Mouse (Mus musculus) neural tube, embryonic 10.5 days (tissue): ENCODE data around the gene Ptges.
"Not testable (repeated sequence)": the region's sequence is repeated elsewhere in the genome, so short reads cannot be mapped to it uniquely, and the experiment has no call there.

Experiments used
- DNase-seq: peaks from one replicate; pipeline ENCODE4 v3.0.0-alpha.2; 2017; ENCODE audit warnings: low spot score; ENCODE audit errors: extremely low spot score

The Ptges gene

GRCm38 (mm10) chr2:30929483-30930045, at the start of gene Ptges:
TSS of gene Ptges (minus strand) at chr2:30929863.
- peak; percentile 64 for DNase-seq

- peak; percentile 90 for DNase-seq
Measured at GRCm38 (mm10) chr2:30967352-30968327, 38.0 kb upstream of the Ptges start, which contains the start of gene Tor1a. TSS of gene Tor1a (minus strand) at chr2:30967933.

- peak; percentile 17 for DNase-seq
Measured at GRCm38 (mm10) chr2:30966826-30967225, 37.2 kb upstream of the Ptges start.

GRCm38 (mm10) chr2:30965627-30966026, 36.0 kb upstream of the Ptges start:
- DNase-seq = no peak

- no peak for DNase-seq
Measured at GRCm38 (mm10) chr2:30962570-30963254, 33.0 kb upstream of the Ptges start.

GRCm38 (mm10) chr2:30959856-30960255, 30.2 kb upstream of the Ptges start:
- DNase-seq = no peak

- DNase-seq = no peak
Measured at GRCm38 (mm10) chr2:30958726-30959125, 29.1 kb upstream of the Ptges start.

- DNase-seq = no peak
Measured at GRCm38 (mm10) chr2:30957511-30957910, 27.8 kb upstream of the Ptges start.

GRCm38 (mm10) chr2:30954797-30955196, 25.1 kb upstream of the Ptges start:
- DNase-seq = no peak

- DNase-seq = peak; percentile 88
Measured at GRCm38 (mm10) chr2:30952824-30953490, 23.3 kb upstream of the Ptges start, which contains the start of gene Tor1b. TSS of gene Tor1b (plus strand) at chr2:30952959.

GRCm38 (mm10) chr2:30952457-30952823, 22.8 kb upstream of the Ptges start:
- no peak for DNase-seq

GRCm38 (mm10) chr2:30942603-30943011, 12.9 kb upstream of the Ptges start:
- peak; percentile 59 for DNase-seq

- DNase-seq = not testable (repeated sequence)
Measured at GRCm38 (mm10) chr2:30942116-30942515, 12.5 kb upstream of the Ptges start.

- DNase-seq = no peak
Measured at GRCm38 (mm10) chr2:30941586-30941985, 11.9 kb upstream of the Ptges start.

GRCm38 (mm10) chr2:30938574-30938991, 8.9 kb upstream of the Ptges start:
- DNase-seq = no peak

- DNase-seq = no peak
Measured at GRCm38 (mm10) chr2:30937731-30938130, 8.1 kb upstream of the Ptges start.

- DNase-seq = no peak
Measured at GRCm38 (mm10) chr2:30936808-30937207, 7.1 kb upstream of the Ptges start.

GRCm38 (mm10) chr2:30933917-30934450, 4.3 kb upstream of the Ptges start:
- DNase-seq = peak; percentile 74

GRCm38 (mm10) chr2:30933032-30933431, 3.4 kb upstream of the Ptges start:
- DNase-seq = no peak

- DNase-seq = no peak
Measured at GRCm38 (mm10) chr2:30931922-30932321, 2.3 kb upstream of the Ptges start.

- not testable (repeated sequence) for DNase-seq
Measured at GRCm38 (mm10) chr2:30930846-30931245, 1.2 kb upstream of the Ptges start.
